Mouse (Mus musculus) regulatory T cell (primary cell): ENCODE measurements around the gene Hoxc8.

Experiments
- in situ Hi-C: fragments of 300-600 bp; cut with MboI, MseI; formaldehyde crosslinking; loops from one replicate; pipeline ENCODE4 v1.15.1; 2025; ENCODE audit warnings: high pct_unique_total_duplicates

Hoxc8 gene

DNA sequence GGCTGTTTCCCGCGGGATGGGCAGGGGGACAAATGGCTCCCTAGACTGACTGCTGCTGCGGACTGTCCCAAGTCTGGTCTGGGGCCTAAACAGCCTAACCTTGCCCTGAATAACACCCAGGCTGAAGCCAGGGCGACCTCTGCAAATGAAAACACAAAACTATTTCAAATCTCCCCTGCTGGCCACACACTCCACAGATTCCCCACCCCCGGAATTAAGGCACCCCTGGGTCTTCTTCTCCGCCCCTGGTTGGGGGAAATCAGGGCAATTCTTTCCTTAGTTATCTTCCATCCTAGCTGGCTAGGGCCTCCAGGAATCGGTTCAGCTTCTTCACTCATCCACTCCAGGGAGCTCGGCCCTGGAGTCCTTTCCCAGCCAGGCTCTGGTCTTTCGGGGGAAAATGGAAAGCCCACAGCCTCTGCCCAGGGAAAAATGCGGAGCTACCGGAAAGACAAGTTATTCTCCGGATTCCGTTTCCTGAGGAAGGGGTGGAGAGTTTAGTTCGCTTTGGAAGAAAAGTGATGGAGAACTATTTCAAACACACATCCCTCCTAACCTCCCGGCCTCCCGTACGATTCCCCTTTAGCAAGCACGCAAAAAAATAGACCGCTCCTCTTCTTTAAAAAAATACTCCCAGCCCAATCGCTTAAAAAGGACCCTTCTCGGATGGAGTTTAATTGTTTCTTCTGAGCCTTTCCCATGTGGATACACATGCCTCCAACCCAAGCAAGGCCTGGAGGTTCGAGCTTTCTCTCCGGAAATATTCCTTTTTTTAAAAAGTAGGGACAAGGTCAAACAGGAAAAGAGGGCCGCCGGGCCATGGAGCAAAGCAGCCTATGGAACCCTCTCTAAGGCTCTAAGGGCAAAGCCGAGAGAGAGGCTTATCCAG, 25.2 kb upstream of the Hoxc8 start:
- in situ Hi-C loops: loop anchor here (5.0 kb wide), 1 partner anchor 342 kb away; no protein-coding TSS in a partner anchor

DNA sequence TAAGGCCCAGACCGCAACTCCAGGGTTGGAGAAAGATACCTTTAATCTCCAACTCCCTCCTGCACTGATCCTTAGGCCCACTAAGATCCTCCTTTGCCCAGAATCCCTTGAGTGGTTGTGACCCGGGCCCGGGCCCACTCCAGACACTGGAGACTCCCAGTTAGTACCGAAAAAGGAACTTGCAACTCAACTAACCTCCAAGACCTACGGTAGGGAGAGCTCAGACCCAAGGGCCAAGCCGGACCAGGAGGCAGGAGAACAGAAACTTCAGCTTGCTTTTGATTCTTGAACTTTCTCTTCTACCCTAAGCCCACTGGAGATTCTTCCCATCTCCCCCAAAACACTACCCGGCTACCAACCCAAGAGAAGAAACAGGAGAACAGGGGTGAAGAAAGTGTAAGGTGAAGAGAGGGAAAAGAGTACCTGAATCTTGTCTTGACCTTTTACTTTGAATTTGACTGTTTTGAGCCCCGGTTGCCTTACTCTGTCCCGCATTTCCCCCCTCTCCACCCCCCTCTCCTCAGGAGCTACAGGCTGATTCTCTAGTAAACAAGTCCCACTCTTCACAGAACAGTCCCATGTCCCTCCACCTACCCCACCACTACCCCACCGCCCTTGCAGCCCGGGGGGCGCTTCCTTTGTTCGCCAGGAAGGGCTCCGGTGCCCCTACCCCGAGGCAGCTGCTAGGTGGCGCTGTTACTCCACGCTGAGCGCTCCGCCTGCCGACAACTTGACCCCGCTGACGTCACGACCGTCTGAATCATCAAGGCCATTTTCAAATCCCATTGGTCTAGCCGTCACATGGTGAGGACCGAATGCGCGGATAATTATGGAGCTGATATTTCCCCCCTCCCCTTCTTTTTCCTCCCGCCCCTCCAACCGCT, 24.3 kb upstream of the Hoxc8 start:
- in situ Hi-C loops: loop anchor here (5.0 kb wide), 1 partner anchor 341 kb away; no protein-coding TSS in a partner anchor

DNA sequence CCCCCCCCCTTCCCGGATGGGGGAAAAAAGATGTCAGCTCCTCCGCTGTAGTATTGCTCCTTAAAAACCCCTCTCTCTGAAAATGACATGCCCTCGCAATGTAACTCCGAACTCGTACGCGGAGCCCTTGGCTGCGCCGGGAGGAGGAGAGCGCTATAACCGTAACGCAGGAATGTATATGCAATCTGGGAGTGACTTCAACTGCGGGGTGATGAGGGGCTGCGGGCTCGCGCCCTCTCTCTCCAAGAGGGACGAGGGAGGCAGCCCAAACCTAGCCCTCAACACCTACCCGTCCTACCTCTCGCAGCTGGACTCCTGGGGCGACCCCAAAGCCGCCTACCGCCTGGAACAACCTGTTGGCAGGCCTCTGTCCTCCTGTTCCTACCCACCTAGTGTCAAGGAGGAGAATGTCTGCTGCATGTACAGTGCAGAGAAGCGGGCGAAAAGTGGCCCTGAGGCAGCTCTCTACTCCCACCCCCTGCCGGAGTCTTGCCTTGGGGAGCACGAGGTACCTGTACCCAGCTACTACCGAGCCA, 23.6 kb upstream of the Hoxc8 start, which contains the start of gene Hoxc10:
Hoxc10 (plus strand) TSS at position 21 of the 536 bp plus-strand sequence.
- in situ Hi-C loops: loop anchor here (5.0 kb wide), 1 partner anchor 340 kb away; no protein-coding TSS in a partner anchor

DNA sequence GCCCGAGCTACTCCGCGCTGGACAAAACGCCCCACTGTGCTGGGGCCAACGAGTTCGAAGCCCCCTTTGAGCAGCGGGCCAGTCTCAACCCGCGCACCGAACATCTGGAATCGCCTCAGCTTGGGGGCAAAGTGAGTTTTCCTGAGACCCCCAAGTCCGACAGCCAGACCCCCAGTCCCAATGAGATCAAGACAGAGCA, 23.2 kb upstream of the Hoxc8 start, which contains the start of gene Hoxc5:
Hoxc5 (plus strand) TSS at position 132 of the 199 bp plus-strand sequence.
- in situ Hi-C loops: loop anchor here (5.0 kb wide), 1 partner anchor 340 kb away; no protein-coding TSS in a partner anchor

DNA sequence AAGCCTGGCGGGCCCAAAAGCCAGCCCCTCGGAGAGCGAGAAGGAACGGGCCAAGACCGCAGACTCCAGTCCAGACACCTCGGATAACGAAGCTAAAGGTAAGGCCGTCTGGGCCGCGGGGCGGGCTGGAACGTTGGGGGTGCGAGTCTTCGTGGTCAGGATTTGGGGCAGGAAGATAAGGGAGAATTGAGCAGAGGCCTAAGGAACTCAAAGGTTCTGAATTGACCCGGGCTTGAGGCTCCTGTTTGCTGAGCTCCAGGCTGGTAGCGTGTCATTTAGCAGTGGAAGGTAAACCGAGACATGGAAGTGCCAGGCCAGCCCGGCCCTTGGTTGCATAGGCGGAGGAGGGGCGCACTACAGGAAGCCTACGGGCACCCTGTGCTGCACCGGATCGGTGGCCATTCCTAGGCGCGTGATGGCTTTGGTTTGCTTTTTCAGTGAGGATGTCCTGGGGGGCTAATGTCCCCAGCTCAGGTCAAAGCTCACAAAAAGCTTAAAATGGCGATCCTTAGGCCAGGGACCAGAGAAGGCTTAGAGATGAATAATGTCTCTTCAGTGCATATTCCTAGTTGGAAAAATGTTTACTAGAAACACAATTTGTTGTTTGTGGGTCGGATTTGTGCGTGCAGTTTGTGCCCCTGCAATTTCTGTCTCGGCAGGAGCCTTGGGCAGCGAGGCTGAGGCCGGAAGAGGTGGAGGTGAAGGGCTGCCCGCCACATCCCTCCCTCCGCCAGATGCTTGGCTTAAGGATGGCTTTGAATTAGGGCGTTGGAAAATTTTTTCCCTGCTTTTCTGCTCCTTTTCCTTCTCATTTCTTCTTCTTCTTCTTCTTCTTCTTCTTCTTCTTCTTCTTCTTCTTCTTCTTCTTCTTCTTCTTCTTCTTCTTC, 22.7 kb upstream of the Hoxc8 start:
- in situ Hi-C loops: loop anchor here (5.0 kb wide), 1 partner anchor 340 kb away; no protein-coding TSS in a partner anchor

DNA sequence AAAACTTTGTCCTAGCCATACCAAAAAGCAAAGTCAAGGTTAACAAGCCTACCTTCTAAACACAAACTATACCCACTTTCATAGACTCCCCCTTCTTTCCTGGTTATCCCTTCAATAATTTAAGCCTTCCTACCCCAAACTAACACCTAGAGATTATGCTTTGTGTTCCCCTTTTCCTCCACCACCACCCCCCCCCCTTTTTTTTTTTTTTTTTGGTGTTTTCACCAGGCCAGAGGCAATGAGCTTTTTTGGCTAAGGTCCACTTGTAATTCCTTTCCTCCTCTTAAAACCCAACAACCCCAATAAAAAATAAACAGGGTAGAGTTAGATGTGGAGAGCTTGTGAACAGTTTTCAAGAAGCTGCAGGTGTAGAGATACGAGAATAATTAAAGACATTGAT, 21.1 kb upstream of the Hoxc8 start:
- in situ Hi-C loops: loop anchor here (5.0 kb wide), 1 partner anchor 338 kb away; no protein-coding TSS in a partner anchor

DNA sequence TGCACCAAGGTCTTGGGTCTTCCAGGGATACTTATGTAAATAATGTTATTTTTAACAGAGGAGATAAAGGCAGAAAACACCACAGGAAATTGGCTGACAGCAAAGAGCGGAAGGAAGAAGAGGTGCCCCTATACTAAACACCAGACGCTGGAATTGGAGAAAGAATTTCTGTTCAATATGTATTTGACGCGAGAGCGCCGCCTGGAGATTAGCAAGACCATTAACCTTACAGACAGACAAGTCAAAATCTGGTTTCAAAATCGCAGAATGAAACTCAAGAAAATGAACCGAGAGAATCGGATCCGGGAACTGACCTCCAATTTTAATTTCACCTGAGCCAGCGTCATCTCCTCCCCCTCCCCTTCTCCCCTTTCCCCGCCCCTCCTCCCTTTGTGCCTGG, 19.7 kb upstream of the Hoxc8 start:
- in situ Hi-C loops: no loop called here

DNA sequence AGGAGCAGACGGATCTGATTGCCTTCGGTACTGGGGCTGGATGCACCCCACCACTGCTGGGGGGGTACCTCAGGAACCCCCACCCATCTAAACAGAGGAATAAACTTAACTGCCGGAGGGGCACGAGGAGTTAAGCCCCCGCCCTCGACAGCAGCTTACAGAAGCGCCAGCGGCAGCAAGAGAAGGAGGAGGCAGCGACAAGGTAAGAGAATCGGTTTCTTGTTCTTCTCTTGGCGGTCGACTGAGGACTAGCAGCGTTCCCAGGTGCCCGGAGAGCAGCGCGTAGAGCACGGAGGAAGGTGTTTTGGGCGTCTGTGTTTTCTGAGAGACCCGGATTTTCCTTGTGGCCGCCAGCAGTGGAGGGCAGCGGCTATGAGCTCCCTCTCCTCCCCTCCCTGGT, 18.2 kb upstream of the Hoxc8 start:
- in situ Hi-C loops: no loop called here

DNA sequence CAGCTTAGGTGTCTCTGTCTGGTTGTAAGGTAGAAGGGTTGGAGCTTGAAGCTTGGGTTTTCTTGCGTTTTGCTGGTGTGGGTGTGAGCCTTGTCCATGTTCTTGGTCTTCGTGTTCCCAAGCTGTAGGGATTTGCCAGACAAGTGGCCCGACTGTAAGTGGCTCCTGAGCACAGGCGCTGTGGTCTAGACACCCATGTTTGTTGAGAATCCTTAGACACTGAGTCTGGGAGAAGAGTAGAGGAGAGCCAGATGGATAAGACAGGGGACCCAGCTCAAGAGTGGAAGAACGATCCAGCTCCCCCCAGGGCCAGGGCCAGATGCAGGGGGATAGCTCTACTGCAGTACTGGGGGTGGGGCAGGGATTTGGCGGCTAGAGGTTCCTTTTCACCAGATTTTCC, 17.7 kb upstream of the Hoxc8 start:
- in situ Hi-C loops: no loop called here

DNA sequence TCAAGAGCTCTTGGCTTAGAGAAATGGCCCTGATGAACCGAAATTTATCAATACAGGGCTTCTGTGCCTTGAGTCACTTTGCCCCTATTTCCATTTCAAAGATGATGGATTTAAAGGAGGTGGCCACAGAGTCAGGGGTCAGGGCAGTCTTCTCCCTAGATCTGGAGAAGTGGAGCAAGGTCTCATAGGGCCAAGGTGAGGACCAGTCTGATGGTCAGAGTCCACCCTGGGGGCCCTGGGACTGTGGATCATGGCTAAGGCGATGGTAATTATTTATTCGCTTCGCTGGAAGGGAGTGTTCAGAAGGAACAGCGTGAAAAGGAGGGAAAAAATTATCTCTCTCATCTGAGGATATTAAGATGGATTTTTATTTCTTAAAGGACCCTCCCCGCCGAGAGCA, 15.4 kb upstream of the Hoxc8 start:
- in situ Hi-C loops: no loop called here

DNA sequence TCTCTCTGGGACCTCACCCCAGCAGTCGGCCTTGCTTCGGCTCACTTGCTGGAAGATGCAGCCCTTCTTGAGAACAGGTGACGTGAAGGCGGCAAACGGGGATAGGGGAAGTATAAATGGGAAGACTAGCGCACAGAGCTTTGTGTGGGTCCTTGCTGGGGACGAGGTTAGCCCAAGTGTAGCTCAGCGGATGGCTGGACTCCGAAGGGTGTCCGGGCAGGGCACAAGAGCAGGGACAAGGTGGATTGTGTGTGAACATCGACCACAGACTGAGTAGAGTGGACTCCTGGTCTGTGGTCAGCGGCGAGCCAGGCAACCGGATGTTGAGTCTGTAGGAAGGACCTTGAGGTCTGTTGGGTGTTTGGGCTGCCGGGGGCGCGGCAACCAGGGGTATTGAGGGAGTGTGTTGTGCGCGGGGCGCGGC, 14.7 kb upstream of the Hoxc8 start:
- in situ Hi-C loops: no loop called here

DNA sequence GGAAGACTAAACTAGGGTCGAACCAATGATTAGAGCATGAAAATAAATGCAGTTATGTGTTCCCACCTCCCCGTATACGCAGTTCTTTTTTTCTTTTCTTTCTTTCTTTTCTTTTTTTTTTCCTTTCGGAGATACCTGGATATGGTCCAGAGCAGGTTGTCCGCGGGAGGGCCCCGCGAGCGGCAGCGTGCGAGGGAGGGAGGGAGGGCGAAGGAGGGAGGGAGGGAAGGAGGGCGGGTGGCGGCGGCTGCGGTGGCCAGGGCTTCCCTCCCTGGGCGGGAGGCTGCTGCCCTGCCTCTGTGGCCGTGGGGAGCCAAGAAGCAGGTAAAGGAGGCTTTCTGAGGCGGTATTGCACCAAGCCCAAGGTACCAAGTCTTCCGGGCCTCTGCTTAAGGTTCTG, 14.2 kb upstream of the Hoxc8 start, which contains the start of gene Hoxc9:
Hoxc9 (plus strand) TSS at position 269 of the 400 bp plus-strand sequence.
- in situ Hi-C loops: no loop called here

DNA sequence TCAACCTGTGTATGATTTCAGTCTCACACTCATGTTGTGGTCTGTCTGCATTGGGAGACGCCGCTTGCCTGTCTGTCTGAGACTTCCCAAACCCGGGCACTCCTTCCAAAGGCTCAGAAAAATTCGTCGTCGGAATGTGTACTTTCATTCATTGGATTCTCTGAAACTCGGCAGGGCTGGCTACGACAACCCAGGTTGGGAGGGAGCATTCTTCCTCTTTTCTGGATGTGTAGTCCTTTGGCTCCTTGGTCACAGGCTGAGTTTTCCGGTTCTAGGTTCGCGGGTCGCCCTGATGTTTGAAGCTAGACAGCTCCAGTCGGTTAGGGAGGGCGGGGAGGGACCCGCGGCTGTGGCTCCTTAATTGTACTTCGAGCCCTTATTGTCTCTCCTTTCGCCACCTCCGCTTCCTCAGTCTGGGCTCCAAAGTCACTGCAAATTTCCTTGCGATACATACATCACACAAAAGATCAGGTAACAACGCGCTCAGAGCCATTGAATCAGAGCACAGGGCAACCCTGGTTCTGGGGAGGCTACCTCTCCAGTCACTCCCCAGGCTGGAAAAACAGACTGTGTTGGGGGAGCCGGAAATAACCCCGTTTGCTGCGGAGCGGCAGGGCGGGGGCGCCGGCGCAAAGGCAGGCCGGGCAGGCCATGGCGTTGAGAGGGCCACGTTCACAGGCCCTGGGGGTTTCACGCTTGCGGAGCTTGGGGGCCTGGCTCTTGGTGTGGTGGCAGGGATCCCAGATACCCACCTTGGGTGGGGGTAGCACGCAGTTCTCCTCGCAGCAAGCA, 13.6 kb upstream of the Hoxc8 start:
- in situ Hi-C loops: no loop called here

DNA sequence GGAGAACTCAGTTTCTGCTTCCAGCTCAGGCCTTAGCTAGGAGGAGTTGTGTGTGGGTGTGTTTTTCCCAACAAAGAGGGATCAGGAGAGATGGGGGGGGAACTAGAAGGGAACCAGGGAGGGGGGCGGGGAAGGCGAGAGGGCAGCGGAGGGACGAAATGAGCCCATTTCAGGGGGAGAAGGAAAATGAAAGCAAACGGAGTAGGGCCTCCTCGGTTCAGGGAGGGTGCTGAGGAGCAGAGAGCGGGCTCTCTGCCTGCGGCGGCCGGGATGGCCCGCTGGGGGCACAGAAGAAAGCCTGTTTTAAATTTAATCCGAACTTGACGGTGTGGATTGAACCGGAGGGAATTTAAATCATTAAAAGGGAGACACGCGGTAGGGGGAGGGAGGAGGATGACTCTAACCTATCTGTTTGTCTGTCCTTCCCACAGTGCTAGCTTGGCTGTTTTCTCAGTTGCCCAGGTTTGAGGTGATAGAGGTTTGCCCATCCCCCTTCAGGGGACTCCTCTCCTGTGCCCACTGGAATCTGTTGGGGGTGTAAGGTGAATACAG, 12.9 kb upstream of the Hoxc8 start:
- in situ Hi-C loops: no loop called here

DNA sequence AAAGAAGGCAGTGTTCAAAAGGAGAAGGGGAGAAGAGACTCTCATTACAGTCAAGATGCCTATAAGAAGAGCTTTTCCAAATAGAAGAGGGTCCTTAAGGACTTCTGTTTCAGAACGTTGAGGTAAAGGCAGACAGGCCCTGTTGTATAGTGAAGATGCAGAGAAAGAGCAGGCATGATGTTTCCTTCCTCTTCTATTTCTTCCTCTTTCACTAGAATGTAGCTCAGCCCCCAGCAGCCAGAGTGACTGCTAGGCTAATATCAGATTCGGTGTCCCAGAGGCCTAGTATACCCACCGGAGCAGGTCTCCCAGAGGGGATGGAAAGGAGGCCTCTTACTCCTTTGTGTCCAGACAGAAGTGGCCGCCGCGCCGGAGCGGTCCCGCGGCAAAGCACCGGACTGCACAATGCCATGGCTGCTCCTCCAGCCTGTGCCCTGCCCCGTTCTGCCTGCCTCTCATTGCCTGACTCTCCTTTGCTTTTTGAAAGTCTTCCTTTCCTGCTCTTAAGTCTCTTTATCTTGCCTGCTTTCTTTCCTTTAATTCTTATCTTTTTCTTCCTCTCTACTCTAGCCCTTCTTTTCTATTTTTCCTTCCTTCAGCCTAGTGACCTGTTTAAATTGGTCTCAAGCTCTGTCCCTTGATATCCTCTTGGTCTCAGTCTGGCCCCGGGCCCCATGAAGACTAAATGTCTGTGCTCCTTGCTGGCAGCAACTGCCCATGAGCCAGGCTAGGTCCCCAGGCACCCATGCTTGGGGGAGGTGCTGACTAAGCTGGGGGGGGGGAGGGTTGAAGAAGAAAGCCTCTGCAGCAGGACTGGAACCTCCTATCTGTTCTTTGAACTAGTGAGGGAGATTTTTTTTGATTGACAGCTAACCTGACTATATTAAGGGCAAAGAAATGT, 11.5 kb upstream of the Hoxc8 start:
- in situ Hi-C loops: no loop called here

DNA sequence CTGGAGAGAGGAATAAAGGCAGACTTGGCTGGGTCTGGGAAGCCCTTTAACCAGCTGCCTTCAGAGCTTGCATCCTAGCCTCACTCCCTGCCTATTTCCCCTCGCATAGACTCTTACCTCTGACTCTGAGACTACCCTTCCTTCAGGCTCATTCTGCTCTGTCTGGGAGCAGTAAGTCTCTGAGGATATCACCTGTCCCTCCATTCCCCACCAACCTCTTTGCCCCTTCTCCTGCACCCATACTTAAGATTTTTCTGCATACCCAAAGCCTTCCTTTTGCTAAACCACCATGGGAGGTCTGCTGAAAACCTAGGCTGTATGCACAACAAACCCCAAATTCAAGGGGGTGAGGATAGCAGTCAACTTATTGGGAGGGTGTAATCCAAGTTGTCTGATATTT, 10.5 kb upstream of the Hoxc8 start:
- in situ Hi-C loops: no loop called here

DNA sequence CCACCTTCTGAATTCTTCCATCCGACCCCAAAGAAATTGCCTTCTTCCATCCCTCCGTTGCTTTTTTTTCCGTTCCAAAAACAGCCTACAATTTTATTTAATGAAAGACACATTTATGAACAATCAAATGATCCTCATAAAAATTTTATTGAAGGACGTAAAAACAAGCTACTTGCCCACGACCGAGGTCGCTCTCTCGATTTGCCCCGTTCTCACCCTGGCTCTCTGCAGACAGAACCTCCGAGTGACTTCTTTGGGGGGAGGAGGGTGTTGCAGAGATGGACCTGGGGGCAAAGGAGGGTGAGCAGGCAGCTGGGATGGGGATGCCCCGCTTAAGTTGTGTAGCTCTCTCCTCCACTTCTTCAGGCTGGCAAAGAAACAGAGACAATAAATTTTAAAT, 10.1 kb upstream of the Hoxc8 start:
- in situ Hi-C loops: no loop called here

DNA sequence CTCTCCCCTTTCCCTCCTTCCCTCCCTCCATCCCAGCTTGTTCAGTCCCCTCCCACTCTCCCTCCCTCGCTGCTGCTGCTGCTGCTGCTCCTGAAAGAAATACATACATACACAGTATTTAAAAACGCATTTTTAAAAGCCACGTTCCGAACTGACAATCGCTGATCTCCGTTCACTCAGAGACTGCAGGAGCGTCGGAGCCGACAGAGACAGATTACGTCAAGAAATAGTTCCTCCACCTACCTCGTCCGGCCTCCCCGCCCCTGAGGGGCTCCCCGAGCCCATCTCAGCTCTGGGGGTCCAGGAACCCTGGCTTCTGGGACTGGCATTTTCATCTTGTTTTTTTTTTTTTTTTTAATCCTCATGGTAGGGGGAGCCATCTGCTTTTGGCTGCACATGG, 9.5 kb upstream of the Hoxc8 start:
- in situ Hi-C loops: no loop called here
